Mouse (Mus musculus): Measurements from ENCODE around the gene Phox2b. TPM values are rescaled to one million over a fixed set of nuclear protein-coding genes. Genes with fewer than 3 reads are reported as not detected.

The Phox2b gene
- polyA plus RNA-seq, 1 experiment from 2014 or later: 6.2 TPM

- TF ChIP-seq CTCF (IDR thresholded peaks at IDR 0.05; ENCODE audit: low read depth) (no peak), EP300 (optimal IDR thresholded peaks at IDR 0.05) (no peak)
- Histone ChIP-seq H3K9ac (ENCODE audit: low read length) (no peak overlapping the region), H3K4me1 (replicated peaks; ENCODE audit: control insufficient read depth, insufficient read depth) (no peaks in the 10 kb centered on the region), H3K27me3 (ENCODE audit: control insufficient read depth, insufficient read depth, low read length) (peaks cover 48% of the 10 kb centered on the region), H3K4me3 (ENCODE audit: low read depth, low read length) (no peak overlapping the region), H3K4me2 (replicated peaks; ENCODE audit: low read depth) (no peak overlapping the region), H3K9me3 (ENCODE audit: control insufficient read depth, low read length) (no peaks in the 10 kb centered on the region), H3K27ac (replicated peaks) (no peak overlapping the region), H3K36me3 (ENCODE audit: control insufficient read depth, insufficient read depth, low read length) (no peaks in the 10 kb centered on the region)
- DNase-seq (ENCODE audit: low spot score) (no peak), ATAC-seq (ENCODE audit: low FRiP score, low TSS enrichment) (no peak)
- 3% methylated on average over 32 of the region's 32 CpGs for WGBS
These were observed 531 bp upstream of the Phox2b start for GRCm38 (mm10) chr5:67099393-67100271.

- H3K27ac ChIP-seq (replicated peaks): no peak overlapping the region
- no peak overlapping the region for H3K4me2 ChIP-seq (replicated peaks; ENCODE audit: low read depth)
- peak overlapping the region; percentile 18; the same call in 1 of the 2 replicates for H3K4me3 ChIP-seq (ENCODE audit: low read depth, low read length)
- no peaks in the 10 kb centered on the region for H3K36me3 ChIP-seq (ENCODE audit: control insufficient read depth, insufficient read depth, low read length)
- TF ChIP-seq CTCF (IDR thresholded peaks at IDR 0.05; ENCODE audit: low read depth): no peak
- no peak for TF ChIP-seq EP300 (optimal IDR thresholded peaks at IDR 0.05)
- no peak for DNase-seq (ENCODE audit: low spot score)
- H3K4me1 ChIP-seq (replicated peaks; ENCODE audit: control insufficient read depth, insufficient read depth): no peaks in the 10 kb centered on the region
- H3K9me3 ChIP-seq (ENCODE audit: control insufficient read depth, low read length): no peaks in the 10 kb centered on the region
- WGBS: 4% methylated on average over 23 of the region's 23 CpGs
- no peak overlapping the region for H3K9ac ChIP-seq (ENCODE audit: low read length)
- H3K27me3 ChIP-seq (ENCODE audit: control insufficient read depth, insufficient read depth, low read length): peaks cover 42% of the 10 kb centered on the region
- ATAC-seq (ENCODE audit: low FRiP score, low TSS enrichment): no peak
These were observed 909 bp downstream of the Phox2b start for GRCm38 (mm10) chr5:67098051-67098732.

- Histone ChIP-seq H3K4me2 (replicated peaks; ENCODE audit: low read depth) (no peak overlapping the region), H3K9ac (ENCODE audit: low read length) (no peak overlapping the region), H3K9me3 (ENCODE audit: control insufficient read depth, low read length) (no peaks in the 10 kb centered on the region), H3K4me1 (replicated peaks; ENCODE audit: control insufficient read depth, insufficient read depth) (no peaks in the 10 kb centered on the region), H3K4me3 (ENCODE audit: low read depth, low read length) (peak overlapping the region; percentile 16), H3K27ac (replicated peaks) (no peak overlapping the region), H3K27me3 (ENCODE audit: control insufficient read depth, insufficient read depth, low read length) (peaks cover 42% of the 10 kb centered on the region), H3K36me3 (ENCODE audit: control insufficient read depth, insufficient read depth, low read length) (no peaks in the 10 kb centered on the region)
- no peak for ATAC-seq (ENCODE audit: low FRiP score, low TSS enrichment)
- DNase-seq (ENCODE audit: low spot score): peak; percentile 21
- TF ChIP-seq CTCF (IDR thresholded peaks at IDR 0.05; ENCODE audit: low read depth) (no peak), EP300 (optimal IDR thresholded peaks at IDR 0.05) (no peak)
- 2% methylated on average over 41 of the region's 41 CpGs for WGBS
These were observed 1.7 kb downstream of the Phox2b start for GRCm38 (mm10) chr5:67097106-67098050.

GRCm38 (mm10) chr5:67096378-67096771 is 2.7 kb downstream of the Phox2b start:
- ATAC-seq (ENCODE audit: low FRiP score, low TSS enrichment) (0 out of 2 replicates have a peak, but pooled peaks have one; percentile 18), DNase-seq (ENCODE audit: low spot score) (peak; percentile 32)

GRCm38 (mm10) chr5:67095651-67096377 is 3.3 kb downstream of the Phox2b start:
- Histone ChIP-seq H3K4me3 (ENCODE audit: low read depth, low read length) (peak overlapping the region; percentile 39), H3K27ac (replicated peaks) (no peak overlapping the region), H3K4me1 (replicated peaks; ENCODE audit: control insufficient read depth, insufficient read depth) (no peaks in the 10 kb centered on the region), H3K27me3 (ENCODE audit: control insufficient read depth, insufficient read depth, low read length) (peaks cover 38% of the 10 kb centered on the region; the same call in 1 of the 2 replicates), H3K4me2 (replicated peaks; ENCODE audit: low read depth) (peak overlapping the region; percentile 46), H3K9ac (ENCODE audit: low read length) (peak overlapping the region; percentile 35; the same call in 1 of the 2 replicates), H3K36me3 (ENCODE audit: control insufficient read depth, insufficient read depth, low read length) (no peaks in the 10 kb centered on the region), H3K9me3 (ENCODE audit: control insufficient read depth, low read length) (no peaks in the 10 kb centered on the region)
- no peak for DNase-seq (ENCODE audit: low spot score)
- 1% methylated on average over 46 of the region's 47 CpGs for WGBS
- no peak for ATAC-seq (ENCODE audit: low FRiP score, low TSS enrichment)
- no peak for TF ChIP-seq EP300 (optimal IDR thresholded peaks at IDR 0.05)
- TF ChIP-seq CTCF (IDR thresholded peaks at IDR 0.05; ENCODE audit: low read depth): 0 out of 2 replicates have a peak, but pooled peaks have one; percentile 10

More at GRCm38 (mm10) chr5:67096378-67096771, 2.7 kb downstream of the Phox2b start:
- peak overlapping the region; percentile 39 for H3K4me3 ChIP-seq (ENCODE audit: low read depth, low read length)
- peak overlapping the region; percentile 35; the same call in 1 of the 2 replicates for H3K9ac ChIP-seq (ENCODE audit: low read length)
- 0% methylated on average over 23 of the region's 28 CpGs for WGBS
- TF ChIP-seq EP300 (optimal IDR thresholded peaks at IDR 0.05) (no peak), CTCF (IDR thresholded peaks at IDR 0.05; ENCODE audit: low read depth) (no peak)
- no peaks in the 10 kb centered on the region for H3K36me3 ChIP-seq (ENCODE audit: control insufficient read depth, insufficient read depth, low read length)
- H3K4me1 ChIP-seq (replicated peaks; ENCODE audit: control insufficient read depth, insufficient read depth): no peaks in the 10 kb centered on the region
- H3K4me2 ChIP-seq (replicated peaks; ENCODE audit: low read depth): peak overlapping the region; percentile 46
- no peak overlapping the region for H3K27ac ChIP-seq (replicated peaks)
- no peaks in the 10 kb centered on the region for H3K9me3 ChIP-seq (ENCODE audit: control insufficient read depth, low read length)
- H3K27me3 ChIP-seq (ENCODE audit: control insufficient read depth, insufficient read depth, low read length): peaks cover 43% of the 10 kb centered on the region

Measured in stomach, postnatal 0 days (tissue).